Mouse (Mus musculus) heart, adult 2 months (tissue): ENCODE measurements around the gene Ptpro.

Experiments
- CTCF ChIP-seq: fragments of 200-600 bp; IDR thresholded peaks from 2 replicates; pipeline ENCODE4 v1.8.1; 2022; ENCODE audit warnings: antibody characterized with exemption, mild to moderate bottlenecking, moderate library complexity
- POLR2A ChIP-seq: fragments of 200-500 bp; IDR thresholded peaks from 2 replicates; pipeline ENCODE4 v1.6.1; 2011; ENCODE audit warnings: mild to moderate bottlenecking, low read depth, low read length, control low read depth; ENCODE audit not compliant: insufficient read depth

DNA sequence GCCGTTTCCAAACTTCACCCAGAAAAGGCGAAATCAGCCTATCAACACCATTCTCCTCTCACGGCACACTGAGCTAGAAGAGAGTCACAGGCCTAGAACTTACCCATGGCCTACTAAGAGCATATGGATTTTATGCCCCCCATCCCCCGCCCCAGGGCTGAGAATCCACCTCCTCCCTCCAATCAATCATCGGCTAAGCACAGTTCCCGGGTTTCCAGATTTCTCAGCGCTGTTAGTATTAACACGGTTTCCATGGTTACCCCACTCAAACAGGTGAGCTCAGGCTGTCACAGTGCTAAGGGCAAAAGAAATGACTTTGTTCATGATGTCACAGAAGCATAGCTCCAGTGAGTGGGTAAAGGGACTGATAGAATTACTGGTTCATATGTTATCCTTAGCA lies 110.1 kb downstream of the Ptpro start:
- TF ChIP-seq CTCF (no peak), POLR2A (no peak)
